Mouse (Mus musculus) T-helper 17 cell (primary cell): ENCODE results near the gene Cd2ap.
"Not testable (repeated sequence)": the region's sequence is repeated elsewhere in the genome, so short reads cannot be mapped to it uniquely, and the experiment has no call there.

ENCODE experiments used
- in situ Hi-C, 2 experiments: fragments of 300-600 bp; cut with MboI, MseI; formaldehyde crosslinking; loops; 1 replicate in 1 of 2; 2 replicates in 1 of 2; pipeline ENCODE4 v1.15.1; 2025; ENCODE audit warnings: high pct_unique_total_duplicates in 2 of 2

The Cd2ap gene

GRCm38 (mm10) chr17:42876001-42876903 is at the start of gene Cd2ap:
Cd2ap (minus strand) TSS chr17:42876665.
- in situ Hi-C loops = no loop called here

GRCm38 (mm10) chr17:42924731-42925130 is 48.3 kb upstream of the Cd2ap start:
- in situ Hi-C loops = loop anchor here in 1 of 2 experiments (25.0 kb wide), 1 partner anchor 262 kb away; no protein-coding TSS in a partner anchor

- in situ Hi-C loops = no loop called here
Observed at GRCm38 (mm10) chr17:42918810-42919209, 42.3 kb upstream of the Cd2ap start.

- in situ Hi-C loops = no loop called here
Observed at GRCm38 (mm10) chr17:42914726-42915125, 38.3 kb upstream of the Cd2ap start.

- in situ Hi-C loops = no loop called here
Observed at GRCm38 (mm10) chr17:42912193-42912592, 35.7 kb upstream of the Cd2ap start.

GRCm38 (mm10) chr17:42910476-42910875 is 34.0 kb upstream of the Cd2ap start:
- in situ Hi-C loops = no loop called here

- in situ Hi-C loops = no loop called here
Observed at GRCm38 (mm10) chr17:42909376-42909775, 32.9 kb upstream of the Cd2ap start.

- in situ Hi-C loops = no loop called here
Observed at GRCm38 (mm10) chr17:42908744-42909370, 32.4 kb upstream of the Cd2ap start.

- in situ Hi-C loops = no loop called here
Observed at GRCm38 (mm10) chr17:42908136-42908535, 31.7 kb upstream of the Cd2ap start.

GRCm38 (mm10) chr17:42906456-42906855 is 30.0 kb upstream of the Cd2ap start:
- in situ Hi-C loops = not testable (repeated sequence)

- in situ Hi-C loops = no loop called here
Observed at GRCm38 (mm10) chr17:42905919-42906318, 29.5 kb upstream of the Cd2ap start.

GRCm38 (mm10) chr17:42900795-42901194 is 24.3 kb upstream of the Cd2ap start:
- in situ Hi-C loops = no loop called here

- in situ Hi-C loops = no loop called here
Observed at GRCm38 (mm10) chr17:42887282-42887707, 10.8 kb upstream of the Cd2ap start.

- in situ Hi-C loops = no loop called here
Observed at GRCm38 (mm10) chr17:42885091-42885501, 8.6 kb upstream of the Cd2ap start.

GRCm38 (mm10) chr17:42884382-42884781 is 7.9 kb upstream of the Cd2ap start:
- in situ Hi-C loops = no loop called here

GRCm38 (mm10) chr17:42883769-42884168 is 7.3 kb upstream of the Cd2ap start:
- in situ Hi-C loops = no loop called here

GRCm38 (mm10) chr17:42883315-42883714 is 6.8 kb upstream of the Cd2ap start:
- in situ Hi-C loops = no loop called here

- in situ Hi-C loops = no loop called here
Observed at GRCm38 (mm10) chr17:42882873-42883272, 6.4 kb upstream of the Cd2ap start.

- in situ Hi-C loops = no loop called here
Observed at GRCm38 (mm10) chr17:42876904-42877425, 500 bp upstream of the Cd2ap start.

- in situ Hi-C loops = no loop called here
Observed at GRCm38 (mm10) chr17:42875571-42876000, 879 bp downstream of the Cd2ap start.

- in situ Hi-C loops = no loop called here
Observed at GRCm38 (mm10) chr17:42875015-42875414, 1.4 kb downstream of the Cd2ap start.

- in situ Hi-C loops = loop anchor here (5.0 to 25.0 kb wide), 2 partner anchors 117 to 1217 kb away; partner anchors contain the start of gene Enpp5 (in 1 of the 2)
Observed at GRCm38 (mm10) chr17:42870465-42870864, 6.0 kb downstream of the Cd2ap start.
